Mouse (Mus musculus): Measurements from ENCODE around the gene Adcy4.

The Adcy4 gene

GRCm38 (mm10) chr14:55758363-55758784 lies 25.5 kb downstream of the Adcy4 start, which contains the start of gene Cideb:
Gene Cideb, minus strand, starts transcription at chr14:55758458.
- DNase-seq (ENCODE audit: low read depth), result peak; percentile 83

GRCm38 (mm10) chr14:55757566-55757965 lies 26.3 kb downstream of the Adcy4 start:
- DNase-seq (ENCODE audit: low read depth), result no peak

GRCm38 (mm10) chr14:55747051-55747847 lies 36.6 kb downstream of the Adcy4 start:
- peak; percentile 40 for DNase-seq (ENCODE audit: low read depth)

GRCm38 (mm10) chr14:55745861-55746237 lies 38.0 kb downstream of the Adcy4 start:
- DNase-seq (ENCODE audit: low read depth), result no peak

GRCm38 (mm10) chr14:55745180-55745860 lies 38.6 kb downstream of the Adcy4 start, which contains the start of the genes Dhrs1 and Nop9:
Gene Dhrs1, minus strand, starts transcription at chr14:55745690.
Gene Nop9, plus strand, starts transcription at chr14:55745693.
- peak; percentile 90 for DNase-seq (ENCODE audit: low read depth)

GRCm38 (mm10) chr14:55743711-55744110 lies 40.2 kb downstream of the Adcy4 start:
- DNase-seq (ENCODE audit: low read depth), result peak; percentile 91

- no peak for DNase-seq (ENCODE audit: low read depth)
Measured at GRCm38 (mm10) chr14:55737086-55737687, 46.7 kb downstream of the Adcy4 start.

GRCm38 (mm10) chr14:55735758-55736157 lies 48.1 kb downstream of the Adcy4 start:
- DNase-seq (ENCODE audit: low read depth), result no peak

- DNase-seq (ENCODE audit: low read depth), result no peak
Measured at GRCm38 (mm10) chr14:55735334-55735733, 48.6 kb downstream of the Adcy4 start.

- DNase-seq (ENCODE audit: low read depth), result peak; percentile 6
Measured at GRCm38 (mm10) chr14:55734869-55735268, 49.0 kb downstream of the Adcy4 start.

GRCm38 (mm10) chr14:55733889-55734288 lies 50.0 kb downstream of the Adcy4 start:
- no peak for DNase-seq (ENCODE audit: low read depth)

GRCm38 (mm10) chr14:55730531-55731032 lies 53.3 kb downstream of the Adcy4 start:
- no peak for DNase-seq (ENCODE audit: low read depth)

- DNase-seq (ENCODE audit: low read depth), result peak; percentile 74
Measured at GRCm38 (mm10) chr14:55730116-55730515, 53.8 kb downstream of the Adcy4 start.

- no peak for DNase-seq (ENCODE audit: low read depth)
Measured at GRCm38 (mm10) chr14:55727889-55728685, 55.8 kb downstream of the Adcy4 start.

GRCm38 (mm10) chr14:55726261-55726660 lies 57.6 kb downstream of the Adcy4 start:
- DNase-seq (ENCODE audit: low read depth), result no peak

- peak; percentile 86 for DNase-seq (ENCODE audit: low read depth)
Measured at GRCm38 (mm10) chr14:55724411-55724871, 59.5 kb downstream of the Adcy4 start.

GRCm38 (mm10) chr14:55723433-55723832 lies 60.5 kb downstream of the Adcy4 start:
- no peak for DNase-seq (ENCODE audit: low read depth)

GRCm38 (mm10) chr14:55722438-55722945 lies 61.4 kb downstream of the Adcy4 start:
- no peak for DNase-seq (ENCODE audit: low read depth)

- DNase-seq (ENCODE audit: low read depth), result peak; percentile 94
Measured at GRCm38 (mm10) chr14:55721700-55722437, 62.0 kb downstream of the Adcy4 start, which contains the start of gene Rabggta. Gene Rabggta, minus strand, starts transcription at chr14:55722263.

- no peak for DNase-seq (ENCODE audit: low read depth)
Measured at GRCm38 (mm10) chr14:55721076-55721475, 62.8 kb downstream of the Adcy4 start.

Data from NIH3T3 (cell line).